Mouse (Mus musculus) mouse embryonic stem cell (cell line): ENCODE measurements around the gene Ago3.

Source experiments
- in situ Hi-C, 2 experiments: fragments of 300-500 bp; cut with MboI; formaldehyde crosslinking; loops; 1 replicate in 1 of 2; 3 replicates in 1 of 2; pipeline ENCODE4 v1.14.3; 2019 to 2020; ENCODE audit warnings: low sequenced_read_pairs in 2 of 2, low pct_unique_long_range_greater_than_20kb in 1 of 2, mixed read lengths in 1 of 2; ENCODE audit not compliant: unreplicated experiment in 1 of 2

The Ago3 gene

DNA sequence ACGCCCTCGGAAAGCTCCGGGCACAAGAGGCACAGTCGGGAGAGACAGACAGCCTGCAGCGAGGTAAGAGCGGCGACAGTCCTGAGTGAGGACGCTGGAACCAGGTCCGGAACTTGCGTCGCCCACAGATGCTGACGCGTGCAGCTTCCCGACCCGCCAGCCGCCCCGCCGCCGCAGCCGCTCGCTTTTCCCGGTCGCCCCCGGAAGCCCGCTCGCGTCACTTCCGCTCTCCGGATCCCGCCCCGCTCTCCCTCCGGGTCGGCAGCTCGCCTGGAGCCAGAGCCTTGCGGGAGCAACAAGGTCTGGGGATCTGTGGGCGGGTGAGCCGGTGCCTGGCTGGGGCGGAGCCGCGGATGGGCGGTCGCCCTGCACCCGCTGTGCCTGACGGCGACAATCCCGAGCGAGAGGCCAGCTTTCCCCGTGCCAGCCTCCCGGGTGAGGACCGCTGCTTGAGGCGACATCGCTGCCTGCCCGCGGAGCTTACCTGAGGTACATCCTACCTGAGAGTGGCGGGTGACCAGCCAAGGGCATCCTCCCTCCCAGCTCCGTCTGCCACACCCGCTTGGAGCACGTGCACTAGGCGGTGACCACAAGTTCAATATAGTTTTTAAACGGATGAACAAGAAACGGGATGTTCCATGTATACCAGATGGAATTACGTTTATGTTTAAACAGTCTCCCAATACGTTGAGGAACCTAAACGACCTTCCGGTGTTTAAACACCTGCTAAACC lies at the start of gene Ago3:
Gene Ago3 (minus strand): TSS at position 210 of the 733 bp plus-strand sequence.
- in situ Hi-C loops: no loop called here

DNA sequence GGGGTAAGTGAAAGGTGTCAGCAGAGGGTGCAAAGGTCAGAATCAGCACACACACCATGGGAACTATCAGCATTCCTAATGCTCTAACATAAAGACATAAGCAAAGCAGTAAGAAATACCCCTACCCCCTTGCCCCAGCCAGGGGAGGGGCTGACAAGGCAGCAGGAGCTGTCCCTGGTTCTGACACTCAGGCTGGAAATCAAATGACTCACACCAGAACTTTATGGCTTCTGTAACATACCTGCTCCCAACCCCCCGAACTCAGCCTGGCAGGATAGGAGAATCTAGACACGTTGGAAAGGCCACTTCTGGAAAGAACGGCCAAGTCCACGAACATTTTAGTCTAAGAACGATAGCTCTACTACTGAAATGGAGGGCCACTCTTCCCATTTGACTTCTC lies 43.7 kb upstream of the Ago3 start:
- in situ Hi-C loops: no loop called here

DNA sequence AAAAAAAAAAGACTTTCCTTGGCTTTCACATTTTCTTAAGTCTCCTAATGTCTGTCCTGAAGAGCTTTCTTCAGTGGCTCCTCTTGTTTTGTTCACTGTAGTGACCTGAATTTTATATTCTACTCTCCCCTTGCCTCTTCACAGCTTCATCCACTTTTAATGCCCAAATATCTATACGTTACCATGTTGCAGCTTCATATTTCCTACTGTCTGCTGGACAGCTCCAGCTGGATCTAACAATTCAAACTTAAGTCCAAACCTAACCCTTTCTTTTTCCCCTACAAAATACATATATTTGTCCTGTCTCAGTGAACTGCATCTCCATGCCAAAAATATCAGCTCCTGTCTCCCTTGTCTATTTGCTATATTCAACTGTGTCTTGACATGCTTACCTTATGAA lies 40.0 kb upstream of the Ago3 start:
- in situ Hi-C loops: no loop called here

DNA sequence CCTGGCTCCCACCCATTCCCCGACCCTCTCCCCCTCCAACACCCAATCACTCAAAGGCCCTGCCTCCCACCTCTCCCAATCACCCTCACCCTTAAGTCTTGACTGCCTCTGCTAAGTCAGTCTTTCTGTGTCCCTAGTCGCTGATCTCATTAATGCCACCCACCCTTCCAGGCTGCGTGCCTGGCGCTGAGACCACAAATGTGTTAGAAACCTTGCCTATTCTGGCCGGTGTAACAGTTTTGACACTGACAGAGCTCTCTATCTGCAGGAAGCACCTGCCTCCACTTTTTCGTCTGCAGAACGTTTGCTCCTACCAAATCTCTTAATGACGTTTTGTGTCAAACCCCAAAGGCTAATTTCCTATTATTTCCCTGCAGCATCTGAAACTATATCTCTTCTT lies 39.6 kb upstream of the Ago3 start:
- in situ Hi-C loops: no loop called here

DNA sequence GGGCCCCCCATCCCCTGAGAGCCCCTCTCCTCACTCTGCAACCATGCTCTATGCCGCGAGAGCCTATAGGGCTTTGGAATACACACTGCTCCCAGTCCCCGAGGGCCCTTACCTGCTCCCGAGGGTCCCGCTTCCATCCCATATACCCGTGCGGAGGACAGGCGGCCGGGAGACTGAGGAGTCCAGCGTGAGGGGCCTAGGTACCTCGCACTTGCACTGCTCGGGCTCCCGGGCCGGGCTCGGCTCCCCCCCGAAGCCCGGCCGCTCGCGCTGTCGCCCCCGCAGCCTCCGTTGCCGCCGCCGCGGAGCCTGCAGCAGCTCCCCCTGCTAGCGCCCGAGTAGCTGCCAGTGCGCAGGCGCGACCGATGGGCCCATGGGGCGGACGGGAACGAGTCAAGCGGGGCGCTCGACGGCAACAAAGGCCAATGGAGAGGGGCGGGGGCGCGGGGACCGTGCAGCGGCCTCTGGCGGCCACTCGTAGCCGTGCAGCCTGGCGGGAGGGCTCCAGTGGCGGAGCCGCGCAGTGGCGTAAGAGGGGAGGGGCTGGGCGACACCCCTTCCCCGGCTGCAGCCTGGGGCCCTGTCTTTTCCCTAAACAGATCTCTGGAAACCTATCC lies 39.0 kb upstream of the Ago3 start, which contains the start of gene Ago1:
Gene Ago1 (minus strand): TSS at position 299 of the 617 bp plus-strand sequence.
- in situ Hi-C loops: no loop called here

DNA sequence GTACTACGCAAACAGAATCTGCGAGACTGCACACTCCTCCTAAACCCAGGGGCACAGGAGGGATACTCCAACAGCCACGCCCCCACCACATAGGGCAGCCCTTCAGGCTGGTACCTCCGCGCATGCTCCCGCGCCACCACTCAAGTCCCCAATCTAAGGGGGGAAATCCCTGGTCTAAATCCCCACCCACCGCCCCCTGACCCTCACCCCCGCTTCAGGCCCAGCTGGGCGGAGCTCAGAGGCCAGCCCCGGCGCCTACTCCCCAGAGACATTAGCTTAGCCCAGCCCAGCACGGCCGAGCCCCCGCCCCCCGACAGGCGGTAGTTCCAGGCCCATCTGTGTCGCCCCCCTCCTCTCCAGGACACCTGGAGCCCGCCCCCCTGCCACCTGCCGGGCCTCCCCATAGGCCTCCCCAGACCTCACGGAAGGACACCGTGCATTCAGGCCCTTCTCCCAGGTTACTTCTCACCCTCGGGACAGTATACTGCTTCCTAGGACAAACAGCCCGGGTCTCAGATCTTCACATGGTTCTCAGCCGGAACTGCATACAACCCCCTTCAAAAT lies 38.4 kb upstream of the Ago3 start:
- in situ Hi-C loops: no loop called here

DNA sequence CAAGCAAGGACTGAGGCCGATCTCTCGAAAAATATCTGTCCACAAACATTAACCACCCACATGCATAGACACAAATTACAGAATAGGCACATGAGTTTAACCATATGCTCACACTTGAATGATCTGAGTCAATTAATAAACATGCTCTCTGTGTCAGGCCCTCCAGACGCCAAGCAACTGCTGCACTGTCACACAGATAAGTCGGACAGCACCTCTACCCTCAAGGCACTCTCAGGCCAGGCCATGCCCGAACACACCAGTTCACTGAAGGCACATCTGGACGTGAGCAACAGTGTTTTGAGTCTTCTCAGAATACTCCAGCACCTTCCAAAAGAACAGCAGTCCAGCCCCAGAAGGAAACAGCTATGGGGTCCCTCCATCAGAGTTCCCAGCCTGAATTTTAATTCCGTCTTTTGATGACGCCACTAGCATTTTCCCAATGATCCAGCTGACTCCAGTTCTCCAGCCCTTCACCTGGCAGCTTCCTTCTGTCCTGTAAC lies 36.9 kb upstream of the Ago3 start:
- in situ Hi-C loops: no loop called here

DNA sequence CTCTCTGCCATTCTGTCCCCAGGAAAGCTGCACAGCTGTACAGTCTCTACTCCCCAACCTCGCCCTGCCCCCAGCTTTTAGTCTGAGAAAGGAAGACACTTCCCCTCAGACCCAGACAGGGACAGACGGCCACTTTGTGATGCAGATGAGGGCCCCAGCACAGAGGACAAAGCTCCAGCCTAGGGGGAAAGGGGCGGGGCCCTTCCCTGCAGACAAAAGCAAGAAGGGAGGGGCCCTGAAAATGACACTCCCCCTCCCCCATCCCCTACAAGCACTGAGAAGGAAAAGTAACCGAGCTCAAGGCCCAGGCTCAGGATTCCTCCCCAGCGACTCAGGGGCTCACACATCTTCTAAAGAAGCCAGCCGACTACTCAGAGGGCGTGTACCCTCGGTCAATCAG lies 36.5 kb upstream of the Ago3 start:
- in situ Hi-C loops: no loop called here

DNA sequence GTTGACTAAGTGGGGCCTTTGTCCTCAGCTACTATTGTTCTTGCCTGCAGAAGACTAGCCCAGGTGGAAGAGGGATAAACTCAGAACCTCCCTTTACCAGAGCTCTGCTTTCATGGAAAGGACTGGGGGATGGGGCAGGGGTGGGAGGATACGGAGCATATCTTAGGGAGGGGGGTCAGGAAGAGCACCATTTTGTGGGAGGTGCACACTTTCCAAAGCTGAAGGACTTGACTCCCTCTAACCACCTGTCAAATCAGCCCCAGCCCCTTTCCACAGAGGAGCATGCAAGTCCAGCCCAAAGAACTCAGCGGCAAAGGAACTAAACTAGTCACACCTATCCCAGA lies 35.5 kb upstream of the Ago3 start:
- in situ Hi-C loops: no loop called here

DNA sequence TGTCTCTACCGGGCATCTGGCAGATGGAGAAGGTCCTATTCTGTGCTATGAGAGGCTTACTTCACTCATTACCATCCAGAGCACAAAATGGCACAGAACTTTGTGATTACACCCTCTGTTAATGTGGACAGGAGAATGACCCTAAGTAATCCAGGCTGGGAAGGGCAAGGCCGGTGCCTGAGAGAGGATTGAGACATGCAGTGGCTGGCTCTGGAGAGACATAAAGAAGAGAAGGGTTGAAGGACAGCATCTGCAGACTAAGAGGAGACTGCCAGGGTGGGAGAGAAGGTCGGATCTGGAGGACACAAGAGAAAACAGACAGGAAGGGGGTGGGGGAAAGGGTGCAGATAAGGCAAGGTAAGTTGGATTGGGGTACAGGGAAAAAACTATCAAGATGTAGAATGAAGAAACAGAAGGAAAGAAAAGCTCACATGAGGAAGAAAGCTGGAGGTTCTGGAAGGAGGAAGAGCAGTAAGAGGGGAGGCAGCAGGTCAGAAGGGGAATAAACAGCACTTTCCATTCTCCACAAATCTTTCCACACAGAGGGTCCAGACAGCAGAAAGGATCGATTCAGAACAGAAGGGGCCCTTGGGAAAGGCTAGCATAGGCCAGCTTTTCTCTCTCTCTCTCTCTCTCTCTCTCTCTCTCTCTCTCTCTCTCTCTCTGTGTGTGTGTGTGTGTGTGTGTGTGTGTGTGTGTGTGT lies 35.0 kb upstream of the Ago3 start:
- in situ Hi-C loops: no loop called here

DNA sequence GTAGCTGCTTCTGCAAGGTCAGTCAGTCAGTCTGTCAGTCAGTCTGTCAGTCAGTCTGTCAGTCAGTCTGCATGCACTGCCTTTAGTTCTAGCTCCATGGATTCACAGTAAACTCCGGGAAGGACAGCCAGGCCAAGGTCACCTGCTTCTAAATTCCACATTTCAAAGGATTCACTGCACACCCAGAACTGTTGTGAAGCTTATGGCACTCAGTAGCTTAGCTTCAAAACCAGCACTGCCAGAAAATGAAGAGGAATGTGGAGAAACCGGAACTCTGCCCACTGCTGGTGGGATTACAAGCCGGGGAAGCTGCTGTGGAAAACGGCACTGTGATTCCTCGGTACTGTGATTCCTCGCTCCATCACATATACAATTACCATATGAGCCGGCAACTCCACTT lies 26.1 kb upstream of the Ago3 start:
- in situ Hi-C loops: no loop called here

DNA sequence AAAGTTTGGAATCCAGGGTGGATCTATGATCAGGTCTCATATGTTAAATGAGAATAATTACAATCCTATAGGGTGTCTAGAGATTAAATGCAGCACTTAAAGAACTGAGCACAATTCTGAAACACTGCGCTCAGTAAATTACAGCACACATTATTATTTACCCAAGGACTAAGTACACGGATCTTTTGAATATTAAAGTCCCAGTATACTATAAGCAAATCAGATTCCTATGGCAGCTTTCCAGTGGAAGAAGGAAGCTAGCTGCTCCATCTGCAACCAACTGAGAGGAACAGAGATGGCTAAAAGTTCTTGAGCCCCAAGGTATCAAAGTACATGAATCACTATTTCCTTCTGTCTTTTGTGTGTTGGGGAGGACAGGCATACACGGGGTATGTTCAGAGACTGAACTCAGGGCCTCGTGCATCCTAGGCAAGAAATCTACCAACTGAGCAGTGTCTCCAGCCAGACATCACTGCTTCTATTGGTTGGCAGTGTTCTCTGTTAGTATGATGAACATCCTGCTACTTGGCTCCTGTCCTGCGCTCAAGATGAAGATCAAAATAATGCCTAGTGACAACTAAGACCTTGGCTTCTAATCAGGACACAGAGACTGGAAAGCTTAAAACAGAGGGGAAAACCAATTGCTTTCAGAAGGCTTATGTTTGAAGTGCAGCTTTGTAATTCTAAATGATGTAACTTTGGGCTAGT lies 25.3 kb upstream of the Ago3 start:
- in situ Hi-C loops: no loop called here

DNA sequence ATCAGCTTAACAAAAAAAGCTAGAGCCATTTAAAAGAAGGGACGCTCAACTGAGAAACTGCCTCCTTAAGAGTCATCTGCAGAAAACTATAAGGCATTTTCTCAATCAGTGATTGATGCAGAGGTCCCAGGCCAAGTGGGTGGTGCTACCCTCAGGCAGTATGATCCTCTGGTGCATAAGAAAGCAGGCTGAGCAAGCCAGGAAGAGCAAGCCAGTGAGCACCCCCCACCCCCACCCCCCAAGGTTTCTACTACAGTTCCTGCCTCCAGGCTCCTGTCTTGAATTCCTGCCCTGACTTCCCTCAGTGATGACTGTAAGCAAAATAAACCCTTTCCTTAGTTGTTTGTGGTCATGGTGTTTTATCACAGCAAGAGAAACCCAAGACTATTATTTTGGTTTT lies 20.9 kb upstream of the Ago3 start:
- in situ Hi-C loops: no loop called here

DNA sequence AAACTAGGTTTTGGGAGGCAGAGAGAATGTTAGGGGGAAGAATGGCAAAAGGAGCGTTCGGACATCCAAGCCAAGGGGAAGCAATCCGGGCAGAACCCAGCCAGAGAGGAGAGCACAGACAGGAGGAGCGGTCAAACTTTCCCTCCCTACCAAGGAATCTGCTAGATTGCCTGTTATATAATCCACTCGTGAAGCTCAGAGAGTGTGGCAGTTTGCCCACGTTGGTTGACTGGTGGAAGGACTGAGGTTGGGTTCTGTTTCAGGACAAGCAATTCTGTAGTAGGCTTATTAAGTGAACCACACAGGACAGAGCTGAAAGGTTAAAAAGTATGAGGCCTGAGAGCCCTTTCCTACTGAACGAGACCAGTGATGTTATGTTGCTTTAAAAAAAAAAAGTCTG lies 17.8 kb upstream of the Ago3 start:
- in situ Hi-C loops: no loop called here

DNA sequence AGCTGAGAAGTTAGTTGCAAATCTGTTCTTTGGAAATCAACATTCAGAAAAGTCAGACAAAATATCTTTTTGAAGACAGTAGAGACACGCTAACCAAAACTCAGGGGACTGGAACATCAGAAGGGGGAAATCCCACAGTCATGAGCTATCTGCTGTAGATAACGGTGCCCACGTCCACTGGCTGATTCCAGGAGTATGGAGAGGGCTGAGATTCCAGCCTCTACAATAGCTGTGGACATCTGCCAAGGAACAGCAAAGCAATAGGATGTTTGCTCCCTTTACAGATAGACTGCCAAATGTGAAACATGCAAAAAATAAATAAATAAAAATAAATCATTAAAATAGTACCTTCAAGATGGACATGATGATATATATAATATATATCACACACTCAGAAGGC lies 15.2 kb upstream of the Ago3 start:
- in situ Hi-C loops: no loop called here

DNA sequence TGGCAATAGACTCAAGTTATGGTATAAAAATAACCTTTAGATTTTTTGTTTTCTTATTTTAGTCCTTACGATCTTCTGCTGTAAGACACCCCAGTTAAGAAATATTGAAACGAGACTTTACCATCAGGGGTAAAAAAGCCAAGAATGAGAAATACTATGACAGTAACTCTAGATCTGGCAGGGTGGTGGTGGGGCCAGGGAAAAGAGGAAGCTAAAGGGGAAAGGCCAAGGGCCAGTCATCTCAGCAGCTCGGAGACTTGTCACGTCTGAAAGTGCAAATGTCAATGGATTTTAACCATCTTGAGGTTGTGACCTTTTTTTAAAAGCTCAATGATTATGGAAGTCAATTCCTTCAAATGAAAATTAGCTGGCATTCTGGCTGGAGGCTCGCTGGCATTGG lies 8.9 kb upstream of the Ago3 start:
- in situ Hi-C loops: no loop called here

DNA sequence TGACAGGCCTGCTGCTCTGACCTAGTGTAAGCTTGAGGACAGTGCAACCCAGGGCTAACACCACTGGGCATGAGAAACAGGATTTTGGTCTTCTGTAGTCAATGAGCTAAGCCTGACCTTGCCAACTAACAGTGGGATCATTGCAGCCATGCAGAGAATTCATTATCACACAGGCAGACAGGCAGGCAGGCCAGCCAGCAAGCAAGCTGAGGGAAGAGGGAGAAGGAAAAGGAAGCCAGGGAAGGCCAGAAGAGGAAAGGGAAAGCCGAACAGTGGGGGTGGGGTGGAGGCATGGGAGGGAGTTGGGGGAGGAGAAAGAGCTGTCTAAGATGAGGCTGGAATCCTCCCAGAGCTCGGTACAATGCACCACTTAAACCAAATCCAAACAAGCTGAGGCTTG lies 6.9 kb upstream of the Ago3 start:
- in situ Hi-C loops: no loop called here

DNA sequence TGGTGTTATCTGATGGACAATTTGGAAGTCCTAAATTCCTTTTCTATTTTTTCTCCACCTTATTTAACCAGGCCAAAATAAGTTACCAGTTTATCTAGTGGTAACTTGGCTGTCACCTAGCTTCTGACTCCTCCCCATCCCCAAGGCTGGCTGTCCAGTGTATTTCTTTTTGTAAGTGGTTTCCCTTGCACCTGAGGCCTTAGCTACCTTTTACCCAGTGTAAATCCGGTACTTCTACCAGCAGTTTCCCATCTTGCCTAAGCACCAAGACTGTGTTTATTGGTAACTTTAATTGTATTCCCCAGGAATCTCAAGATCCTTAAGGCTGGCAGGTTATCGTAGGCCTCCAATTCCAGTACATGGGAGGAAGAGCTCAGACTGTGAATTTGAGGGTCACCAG lies 4.7 kb upstream of the Ago3 start:
- in situ Hi-C loops: no loop called here

DNA sequence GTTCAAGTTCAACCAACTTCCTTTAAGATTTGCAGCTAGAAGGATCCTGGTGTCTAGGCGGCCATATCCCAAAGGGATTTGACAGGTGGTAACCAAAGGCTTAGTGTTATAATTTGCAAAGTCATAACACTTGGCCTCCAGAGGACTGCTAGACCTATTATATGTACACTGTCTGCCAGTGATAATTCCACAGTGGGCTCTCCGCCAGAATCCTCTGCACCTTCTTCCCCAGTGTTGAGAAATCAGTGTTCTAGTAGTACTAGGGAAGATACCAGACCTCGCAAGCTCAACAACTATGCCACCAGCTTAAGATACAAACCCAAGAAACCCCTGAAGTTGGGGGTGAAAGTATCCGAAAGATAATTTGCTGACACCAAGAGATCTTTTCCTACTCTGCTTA lies 3.8 kb upstream of the Ago3 start:
- in situ Hi-C loops: no loop called here
